Mouse (Mus musculus): ENCODE measurements at regions not wholly inside any gene's neighbourhood (a gene's known extent, or its start where the extent isn't known, plus 50 kb on each side); places are given as distances from the start of the nearest gene placed in this dataset.

GRCm38 (mm10) chr13:71138745-71139312, 297.2 kb upstream of the Adamts16 start:
- H3K27me3 ChIP-seq, result peaks cover 58% of the 10 kb centered on the region
- H3K9me3 ChIP-seq (replicated peaks), result no peaks in the 10 kb centered on the region
- WGBS, result 4% methylated on average over 11 of the region's 11 CpGs
- H3K4me3 ChIP-seq, result no peak overlapping the region
- H3K4me1 ChIP-seq, result peaks cover 24% of the 10 kb centered on the region; the same call in 1 of the 2 replicates
- no peaks in the 10 kb centered on the region for H3K36me3 ChIP-seq (ENCODE audit: poor library complexity, severe bottlenecking)
- no peak overlapping the region for H3K27ac ChIP-seq
- ATAC-seq, result peak; percentile 91
- H3K9ac ChIP-seq, result no peak overlapping the region
- peak overlapping the region; percentile 23 for H3K4me2 ChIP-seq

- H3K4me3 ChIP-seq, result no peak overlapping the region
- H3K9ac ChIP-seq, result no peak overlapping the region
- no peak for ATAC-seq
- H3K36me3 ChIP-seq (ENCODE audit: poor library complexity, severe bottlenecking), result no peaks in the 10 kb centered on the region
- peaks cover 24% of the 10 kb centered on the region; the same call in 1 of the 2 replicates for H3K4me1 ChIP-seq
- H3K27ac ChIP-seq, result no peak overlapping the region
- WGBS, result 52% methylated on average over 5 of the region's 5 CpGs
- no peaks in the 10 kb centered on the region for H3K9me3 ChIP-seq (replicated peaks)
- H3K27me3 ChIP-seq, result peaks cover 41% of the 10 kb centered on the region
- H3K4me2 ChIP-seq, result no peak overlapping the region
Measured at GRCm38 (mm10) chr13:71135940-71136632, 294.5 kb upstream of the Adamts16 start.

GRCm38 (mm10) chr13:71121484-71121883, 279.9 kb upstream of the Adamts16 start:
- no peak overlapping the region for H3K4me2 ChIP-seq
- ATAC-seq, result no peak
- H3K36me3 ChIP-seq (ENCODE audit: poor library complexity, severe bottlenecking), result no peaks in the 10 kb centered on the region
- no peaks in the 10 kb centered on the region for H3K9me3 ChIP-seq (replicated peaks)
- no peaks in the 10 kb centered on the region for H3K27me3 ChIP-seq
- H3K4me3 ChIP-seq, result no peak overlapping the region
- WGBS, result 23% methylated on average over 1 of the region's 1 CpGs
- no peak overlapping the region for H3K9ac ChIP-seq
- H3K27ac ChIP-seq, result no peak overlapping the region
- H3K4me1 ChIP-seq, result no peaks in the 10 kb centered on the region

- ATAC-seq, result no peak
- H3K9me3 ChIP-seq (replicated peaks), result no peaks in the 10 kb centered on the region
- no peaks in the 10 kb centered on the region for H3K36me3 ChIP-seq (ENCODE audit: poor library complexity, severe bottlenecking)
- 87% methylated on average over 8 of the region's 8 CpGs for WGBS
- H3K27me3 ChIP-seq, result peaks cover 40% of the 10 kb centered on the region
- H3K27ac ChIP-seq, result no peak overlapping the region
- H3K4me3 ChIP-seq, result no peak overlapping the region
- 0 out of 2 replicates have a peak, but pooled peaks cover 10% of the 10 kb centered on the region for H3K4me1 ChIP-seq
- no peak overlapping the region for H3K4me2 ChIP-seq
- H3K9ac ChIP-seq, result no peak overlapping the region
Measured at GRCm38 (mm10) chr13:71108175-71108574, 266.6 kb upstream of the Adamts16 start.

GRCm38 (mm10) chr13:71105229-71105838, 263.7 kb upstream of the Adamts16 start:
- H3K4me2 ChIP-seq, result peak overlapping the region; percentile 58
- peak; percentile 95 for ATAC-seq
- H3K27ac ChIP-seq, result no peak overlapping the region
- no peaks in the 10 kb centered on the region for H3K36me3 ChIP-seq (ENCODE audit: poor library complexity, severe bottlenecking)
- peaks cover 53% of the 10 kb centered on the region for H3K27me3 ChIP-seq
- H3K9me3 ChIP-seq (replicated peaks), result no peaks in the 10 kb centered on the region
- H3K9ac ChIP-seq, result peak overlapping the region; percentile 61
- 0 out of 2 replicates have a peak, but pooled peaks cover 10% of the 10 kb centered on the region for H3K4me1 ChIP-seq
- WGBS, result 13% methylated on average over 18 of the region's 18 CpGs
- H3K4me3 ChIP-seq, result peak overlapping the region; percentile 33

- Histone ChIP-seq H3K9me3 (replicated peaks) (no peaks in the 10 kb centered on the region), H3K4me2 (peak overlapping the region; percentile 58), H3K4me1 (0 out of 2 replicates have a peak, but pooled peaks cover 10% of the 10 kb centered on the region), H3K27me3 (peaks cover 53% of the 10 kb centered on the region), H3K27ac (no peak overlapping the region), H3K9ac (peak overlapping the region; percentile 61), H3K36me3 (ENCODE audit: poor library complexity, severe bottlenecking) (no peaks in the 10 kb centered on the region), H3K4me3 (peak overlapping the region; percentile 33)
- peak; percentile 33 for ATAC-seq
- WGBS, result 34% methylated on average over 22 of the region's 22 CpGs
Measured at GRCm38 (mm10) chr13:71104419-71105228, 263.0 kb upstream of the Adamts16 start.

- H3K9ac ChIP-seq, result no peak overlapping the region
Measured at GRCm38 (mm10) chr13:71084301-71084700, 242.7 kb upstream of the Adamts16 start.

GRCm38 (mm10) chr13:71075916-71076315, 234.3 kb upstream of the Adamts16 start:
- no peaks in the 10 kb centered on the region for H3K4me1 ChIP-seq
- H3K36me3 ChIP-seq (ENCODE audit: poor library complexity, severe bottlenecking), result no peaks in the 10 kb centered on the region
- no peak overlapping the region for H3K27ac ChIP-seq
- WGBS, result 89% methylated on average over 4 of the region's 4 CpGs
- H3K9me3 ChIP-seq (replicated peaks), result no peaks in the 10 kb centered on the region
- H3K4me3 ChIP-seq, result no peak overlapping the region
- ATAC-seq, result no peak
- no peak overlapping the region for H3K9ac ChIP-seq
- no peak overlapping the region for H3K4me2 ChIP-seq
- H3K27me3 ChIP-seq, result 0 out of 2 replicates have a peak, but pooled peaks cover 4% of the 10 kb centered on the region

More at GRCm38 (mm10) chr13:71084301-71084700, 242.7 kb upstream of the Adamts16 start:
- Histone ChIP-seq H3K4me3 (no peak overlapping the region), H3K9me3 (replicated peaks) (no peaks in the 10 kb centered on the region), H3K27ac (no peak overlapping the region), H3K27me3 (0 out of 2 replicates have a peak, but pooled peaks cover 3% of the 10 kb centered on the region), H3K36me3 (ENCODE audit: poor library complexity, severe bottlenecking) (no peaks in the 10 kb centered on the region), H3K4me2 (no peak overlapping the region), H3K4me1 (no peaks in the 10 kb centered on the region)
- WGBS, result 67% methylated on average over 6 of the region's 6 CpGs
- no peak for ATAC-seq

GRCm38 (mm10) chr13:71074012-71074411, 232.4 kb upstream of the Adamts16 start:
- H3K9me3 ChIP-seq (replicated peaks), result no peaks in the 10 kb centered on the region
- ATAC-seq, result no peak
- no peak overlapping the region for H3K4me3 ChIP-seq
- H3K27me3 ChIP-seq, result 0 out of 2 replicates have a peak, but pooled peaks cover 4% of the 10 kb centered on the region
- 37% methylated on average over 10 of the region's 10 CpGs for WGBS
- no peak overlapping the region for H3K4me2 ChIP-seq
- peaks cover 5% of the 10 kb centered on the region; the same call in 1 of the 2 replicates for H3K4me1 ChIP-seq
- no peak overlapping the region for H3K27ac ChIP-seq
- no peak overlapping the region for H3K9ac ChIP-seq
- H3K36me3 ChIP-seq (ENCODE audit: poor library complexity, severe bottlenecking), result no peaks in the 10 kb centered on the region

- Histone ChIP-seq H3K4me2 (peak overlapping the region; percentile 26; the same call in 1 of the 2 replicates), H3K4me3 (no peak overlapping the region), H3K9ac (no peak overlapping the region), H3K9me3 (replicated peaks) (no peaks in the 10 kb centered on the region), H3K27me3 (peaks cover 7% of the 10 kb centered on the region; the same call in 1 of the 2 replicates), H3K27ac (peak overlapping the region; percentile 15; the same call in 1 of the 2 replicates), H3K36me3 (ENCODE audit: poor library complexity, severe bottlenecking) (no peaks in the 10 kb centered on the region), H3K4me1 (peaks cover 21% of the 10 kb centered on the region)
- 60% methylated on average over 11 of the region's 11 CpGs for WGBS
- peak; percentile 64; the same call in 1 of the 2 replicates for ATAC-seq
Measured at GRCm38 (mm10) chr13:71068757-71069201, 227.2 kb upstream of the Adamts16 start.

- peaks cover 21% of the 10 kb centered on the region for H3K4me1 ChIP-seq
- peaks cover 7% of the 10 kb centered on the region; the same call in 1 of the 2 replicates for H3K27me3 ChIP-seq
- WGBS, result 48% methylated on average over 4 of the region's 4 CpGs
- H3K9ac ChIP-seq, result no peak overlapping the region
- H3K27ac ChIP-seq, result no peak overlapping the region
- H3K9me3 ChIP-seq (replicated peaks), result no peaks in the 10 kb centered on the region
- H3K4me3 ChIP-seq, result no peak overlapping the region
- ATAC-seq, result no peak
- no peak overlapping the region for H3K4me2 ChIP-seq
- H3K36me3 ChIP-seq (ENCODE audit: poor library complexity, severe bottlenecking), result no peaks in the 10 kb centered on the region
Measured at GRCm38 (mm10) chr13:71068011-71068410, 226.4 kb upstream of the Adamts16 start.
